Mouse (Mus musculus): ENCODE data around the gene Stk10. TPM values are rescaled to one million over a fixed set of nuclear protein-coding genes. Genes with fewer than 3 reads are reported as not detected.

Stk10 gene
- polyA plus RNA-seq, 1 experiment from 2014 or later = 0.80 TPM

DNA sequence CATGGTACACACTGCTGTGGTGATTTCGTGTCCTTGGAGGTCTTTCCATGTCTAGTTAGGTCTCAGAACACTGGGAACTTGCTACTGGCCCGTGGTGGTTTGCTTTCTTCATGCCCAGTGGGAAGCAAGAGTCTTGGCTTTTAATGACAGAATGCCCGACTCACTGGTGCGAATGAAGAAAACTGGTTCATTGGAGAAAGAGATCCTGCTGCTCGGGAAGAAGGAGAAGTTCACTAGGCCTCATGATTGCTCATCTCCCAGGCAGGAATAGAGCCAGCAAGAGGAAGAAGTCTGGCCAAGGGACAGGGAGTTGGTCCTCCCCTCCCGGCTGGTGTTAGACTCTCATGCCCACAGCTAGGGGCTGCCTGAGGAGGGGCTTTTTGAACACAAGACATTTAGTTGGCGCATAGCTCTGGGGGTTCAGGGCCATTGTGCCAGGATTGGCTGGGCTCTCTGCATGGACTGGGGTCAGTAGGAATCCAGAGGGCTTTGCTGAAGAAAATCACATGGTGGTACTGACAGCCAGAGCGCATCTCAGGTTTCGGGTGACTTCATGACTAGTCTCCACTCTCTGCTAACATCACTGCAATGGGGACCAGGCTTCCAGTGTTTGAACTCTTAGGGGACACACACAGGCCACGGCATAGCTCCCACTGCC, 23.4 kb downstream of the Stk10 start:
- no peaks in the 10 kb centered on the region for H3K9me3 ChIP-seq (replicated peaks; ENCODE audit: control insufficient read depth, low read length)
- H3K9ac ChIP-seq (ENCODE audit: low read length) = no peak overlapping the region
- WGBS = 63% methylated on average over 10 of the region's 10 CpGs
- no peak overlapping the region for H3K4me3 ChIP-seq (ENCODE audit: low read depth, low read length)
- DNase-seq (ENCODE audit: low spot score) (no peak), ATAC-seq (no peak)
- no peaks in the 10 kb centered on the region for H3K27me3 ChIP-seq (replicated peaks; ENCODE audit: control insufficient read depth, insufficient read depth, low read length)
- H3K4me2 ChIP-seq (ENCODE audit: low read length) = no peak overlapping the region
- no peaks in the 10 kb centered on the region for H3K36me3 ChIP-seq (ENCODE audit: control insufficient read depth, insufficient read depth, low read length)
- H3K4me1 ChIP-seq (ENCODE audit: control insufficient read depth, insufficient read depth, low read length) = peaks cover 5% of the 10 kb centered on the region; the same call in 1 of the 2 replicates
- H3K27ac ChIP-seq (ENCODE audit: low read depth, low read length) = no peak overlapping the region

DNA sequence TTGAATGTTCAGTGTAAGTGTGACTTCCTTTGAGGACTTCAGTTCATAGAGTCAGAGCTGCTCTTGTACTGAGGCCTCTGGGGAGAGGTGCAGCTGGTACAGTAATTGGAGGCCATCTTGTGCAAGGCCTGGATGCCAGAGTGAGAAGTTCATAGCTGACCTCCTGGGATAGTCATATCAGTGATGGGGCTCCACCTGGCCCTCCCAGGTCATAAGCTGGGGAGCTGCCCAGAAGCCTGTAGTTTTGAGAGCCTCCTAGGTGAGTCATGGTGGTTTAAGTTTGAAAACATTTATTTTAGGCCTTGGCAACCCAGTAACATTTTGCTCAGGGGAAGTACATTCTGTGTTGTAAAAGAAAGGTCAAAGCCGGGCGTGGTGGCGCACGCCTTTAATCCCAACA, 24.9 kb downstream of the Stk10 start:
- no peak for DNase-seq (ENCODE audit: low spot score)
- no peaks in the 10 kb centered on the region for H3K9me3 ChIP-seq (replicated peaks; ENCODE audit: control insufficient read depth, low read length)
- no peak overlapping the region for H3K27ac ChIP-seq (ENCODE audit: low read depth, low read length)
- no peak overlapping the region for H3K9ac ChIP-seq (ENCODE audit: low read length)
- no peak overlapping the region for H3K4me2 ChIP-seq (ENCODE audit: low read length)
- H3K4me1 ChIP-seq (ENCODE audit: control insufficient read depth, insufficient read depth, low read length) = no peaks in the 10 kb centered on the region
- no peak overlapping the region for H3K4me3 ChIP-seq (ENCODE audit: low read depth, low read length)
- no peaks in the 10 kb centered on the region for H3K36me3 ChIP-seq (ENCODE audit: control insufficient read depth, insufficient read depth, low read length)
- H3K27me3 ChIP-seq (replicated peaks; ENCODE audit: control insufficient read depth, insufficient read depth, low read length) = no peaks in the 10 kb centered on the region
- WGBS = 96% methylated on average over 4 of the region's 4 CpGs
- no peak for ATAC-seq

DNA sequence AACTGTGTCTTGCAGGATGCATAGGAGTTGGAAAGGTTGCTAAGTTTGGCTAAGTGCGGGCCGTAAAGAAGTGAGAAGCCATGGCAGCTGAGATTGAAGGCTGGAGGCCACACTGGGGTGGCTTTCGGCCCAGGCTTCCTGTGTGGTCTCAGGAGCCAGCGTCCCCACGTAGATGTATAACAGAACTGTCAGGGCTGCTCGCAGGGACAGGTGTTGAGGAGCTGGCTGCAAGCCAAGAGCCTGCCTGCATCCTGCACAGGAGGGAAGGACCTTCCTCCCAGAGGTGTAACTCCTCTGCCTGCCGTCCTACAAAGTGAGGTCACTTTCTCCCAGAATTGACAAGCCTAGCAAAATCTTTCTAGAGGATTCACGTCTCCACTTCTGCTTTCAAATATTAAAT, 25.6 kb downstream of the Stk10 start:
- no peak for ATAC-seq
- H3K9ac ChIP-seq (ENCODE audit: low read length) = no peak overlapping the region
- 56% methylated on average over 8 of the region's 8 CpGs for whole genome bisulfite sequencing
- H3K27ac ChIP-seq (ENCODE audit: low read depth, low read length) = no peak overlapping the region
- H3K4me1 ChIP-seq (ENCODE audit: control insufficient read depth, insufficient read depth, low read length) = no peaks in the 10 kb centered on the region
- DNase-seq (ENCODE audit: low spot score) = no peak
- no peak overlapping the region for H3K4me2 ChIP-seq (ENCODE audit: low read length)
- no peaks in the 10 kb centered on the region for H3K9me3 ChIP-seq (replicated peaks; ENCODE audit: control insufficient read depth, low read length)
- no peaks in the 10 kb centered on the region for H3K36me3 ChIP-seq (ENCODE audit: control insufficient read depth, insufficient read depth, low read length)
- no peaks in the 10 kb centered on the region for H3K27me3 ChIP-seq (replicated peaks; ENCODE audit: control insufficient read depth, insufficient read depth, low read length)
- H3K4me3 ChIP-seq (ENCODE audit: low read depth, low read length) = no peak overlapping the region

DNA sequence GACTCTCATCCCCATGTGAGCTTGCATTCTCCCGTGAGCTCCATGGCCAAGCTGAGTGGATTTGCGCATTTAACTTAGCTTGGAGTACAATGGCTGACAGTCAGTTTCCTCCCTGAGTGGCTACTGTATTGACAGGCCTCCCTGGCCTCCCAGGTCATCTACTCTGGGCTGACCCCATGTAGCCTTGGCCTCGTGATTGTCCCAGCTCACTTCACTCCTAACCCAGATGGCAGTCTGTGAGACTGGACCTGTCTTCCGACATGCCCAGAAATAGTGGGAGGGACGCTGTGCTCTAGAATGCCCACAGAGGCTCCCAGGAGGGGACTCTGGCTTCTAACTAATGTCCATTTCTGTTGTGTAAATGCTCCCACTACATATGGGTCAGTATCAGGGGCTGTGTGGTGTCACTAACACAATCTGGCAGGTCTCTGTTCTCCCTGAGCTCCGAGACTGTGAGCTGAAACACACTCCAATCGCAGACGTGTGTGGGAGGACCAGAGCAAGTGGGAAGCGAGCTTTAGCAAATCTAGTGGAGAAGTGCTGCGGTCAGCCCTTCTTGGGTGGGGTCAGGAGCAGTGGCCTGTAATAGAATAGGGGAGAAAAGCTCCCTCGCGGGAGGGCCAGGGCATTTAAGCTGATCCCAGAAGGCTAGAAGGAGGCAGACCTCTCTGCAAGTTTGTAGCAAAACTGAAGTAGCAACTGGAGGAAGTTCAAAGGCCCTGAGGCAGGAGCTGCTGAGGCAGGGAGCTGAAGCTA, 27.1 kb downstream of the Stk10 start:
- 86% methylated on average over 12 of the region's 12 CpGs for WGBS
- Histone ChIP-seq H3K27me3 (replicated peaks; ENCODE audit: control insufficient read depth, insufficient read depth, low read length) (no peaks in the 10 kb centered on the region), H3K27ac (ENCODE audit: low read depth, low read length) (no peak overlapping the region), H3K4me2 (ENCODE audit: low read length) (no peak overlapping the region), H3K36me3 (ENCODE audit: control insufficient read depth, insufficient read depth, low read length) (no peaks in the 10 kb centered on the region), H3K4me1 (ENCODE audit: control insufficient read depth, insufficient read depth, low read length) (no peaks in the 10 kb centered on the region), H3K9ac (ENCODE audit: low read length) (no peak overlapping the region), H3K9me3 (replicated peaks; ENCODE audit: control insufficient read depth, low read length) (no peaks in the 10 kb centered on the region), H3K4me3 (ENCODE audit: low read depth, low read length) (no peak overlapping the region)
- ATAC-seq (no peak), DNase-seq (ENCODE audit: low spot score) (no peak)

DNA sequence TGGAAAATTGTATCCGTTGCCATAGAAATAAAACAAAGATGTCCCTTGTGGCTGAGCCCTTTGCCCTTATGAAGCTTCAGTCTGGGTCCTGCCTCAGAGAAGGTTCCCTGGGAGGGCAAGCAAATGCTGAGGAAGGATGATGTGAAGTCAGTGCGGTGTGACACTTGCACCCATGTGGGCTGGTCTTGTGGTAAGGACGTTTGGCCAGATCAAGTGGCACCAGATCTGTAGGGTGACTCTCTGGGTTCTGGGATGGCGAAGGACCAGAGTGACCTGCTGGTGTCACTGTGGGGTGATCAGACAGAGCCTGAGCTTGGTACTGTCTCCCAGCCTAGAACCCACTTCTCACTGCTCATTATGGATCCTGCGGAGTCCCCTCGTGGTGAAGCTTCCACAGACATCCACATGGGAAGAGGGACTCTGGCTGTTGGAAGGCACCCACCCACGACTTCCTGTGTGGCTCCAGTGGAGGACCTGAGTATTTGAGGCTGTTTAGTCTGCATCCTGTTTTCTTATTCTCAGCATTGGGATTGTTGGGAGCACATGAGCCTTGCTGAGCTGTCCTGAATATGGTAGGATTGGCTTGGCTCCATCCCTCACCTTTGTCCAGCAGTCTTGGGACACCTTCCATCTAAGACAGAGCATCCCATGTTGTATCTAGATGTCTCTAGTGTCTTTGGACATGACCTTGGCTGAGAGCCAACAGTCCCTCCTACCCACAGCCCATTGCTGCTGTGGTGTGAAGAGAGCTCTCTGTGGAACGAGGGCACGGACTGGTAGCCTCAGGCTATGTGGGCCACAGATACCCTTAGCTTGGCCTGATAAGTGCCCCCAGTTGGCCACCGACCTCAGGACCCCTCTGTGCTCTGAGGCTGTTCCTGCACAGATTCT, 28.6 kb downstream of the Stk10 start:
- Histone ChIP-seq H3K36me3 (ENCODE audit: control insufficient read depth, insufficient read depth, low read length) (no peaks in the 10 kb centered on the region), H3K27ac (ENCODE audit: low read depth, low read length) (no peak overlapping the region), H3K4me3 (ENCODE audit: low read depth, low read length) (no peak overlapping the region), H3K9me3 (replicated peaks; ENCODE audit: control insufficient read depth, low read length) (no peaks in the 10 kb centered on the region), H3K27me3 (replicated peaks; ENCODE audit: control insufficient read depth, insufficient read depth, low read length) (no peaks in the 10 kb centered on the region), H3K9ac (ENCODE audit: low read length) (no peak overlapping the region), H3K4me1 (ENCODE audit: control insufficient read depth, insufficient read depth, low read length) (no peaks in the 10 kb centered on the region), H3K4me2 (ENCODE audit: low read length) (no peak overlapping the region)
- WGBS = 75% methylated on average over 10 of the region's 10 CpGs
- DNase-seq (ENCODE audit: low spot score) (no peak), ATAC-seq (no peak)

DNA sequence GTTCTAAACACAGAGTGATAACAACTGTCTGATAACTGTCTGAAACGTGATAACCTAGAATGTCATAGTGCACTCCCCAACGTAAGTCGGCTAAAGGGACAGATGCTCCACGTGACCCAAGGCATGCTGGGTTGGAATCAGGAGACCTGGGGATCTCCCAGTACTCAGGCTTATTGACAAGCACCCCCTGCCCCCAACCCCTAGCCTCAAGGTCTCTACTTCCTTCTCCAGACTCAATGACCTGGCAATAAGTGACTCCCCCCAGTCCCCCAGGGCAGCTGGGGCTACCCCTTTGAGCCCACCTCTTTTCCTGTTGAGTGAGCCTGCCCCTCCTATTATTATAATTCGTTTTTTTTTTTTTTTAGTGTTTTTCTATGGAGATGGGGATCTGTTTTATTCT, 29.6 kb downstream of the Stk10 start:
- Histone ChIP-seq H3K27ac (ENCODE audit: low read depth, low read length) (no peak overlapping the region), H3K9ac (ENCODE audit: low read length) (no peak overlapping the region), H3K36me3 (ENCODE audit: control insufficient read depth, insufficient read depth, low read length) (no peaks in the 10 kb centered on the region), H3K4me1 (ENCODE audit: control insufficient read depth, insufficient read depth, low read length) (no peaks in the 10 kb centered on the region), H3K9me3 (replicated peaks; ENCODE audit: control insufficient read depth, low read length) (no peaks in the 10 kb centered on the region), H3K27me3 (replicated peaks; ENCODE audit: control insufficient read depth, insufficient read depth, low read length) (no peaks in the 10 kb centered on the region), H3K4me2 (ENCODE audit: low read length) (no peak overlapping the region), H3K4me3 (ENCODE audit: low read depth, low read length) (no peak overlapping the region)
- DNase-seq (ENCODE audit: low spot score) (no peak), ATAC-seq (no peak)
- WGBS = 75% methylated on average over 5 of the region's 5 CpGs

DNA sequence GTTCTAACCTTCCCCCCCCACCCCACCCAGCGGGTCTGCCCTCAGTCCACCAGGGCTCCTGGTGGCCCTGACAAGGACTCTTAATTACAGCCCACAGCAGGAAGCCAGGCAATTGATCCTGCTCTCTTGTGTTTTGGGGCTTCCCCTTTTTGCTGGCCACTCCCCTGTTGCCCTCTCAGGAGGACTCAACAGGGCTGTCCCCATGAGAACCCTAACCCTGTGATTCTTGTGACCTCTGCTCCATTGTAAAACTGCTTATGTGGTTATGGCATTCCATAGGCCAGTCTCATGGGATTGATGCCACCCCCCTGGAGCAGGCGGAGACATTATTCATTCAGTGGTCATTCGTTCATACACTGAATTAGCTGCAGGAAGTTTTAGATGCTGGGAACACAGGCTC, 30.6 kb downstream of the Stk10 start:
- Histone ChIP-seq H3K4me2 (ENCODE audit: low read length) (no peak overlapping the region), H3K36me3 (ENCODE audit: control insufficient read depth, insufficient read depth, low read length) (no peaks in the 10 kb centered on the region), H3K4me3 (ENCODE audit: low read depth, low read length) (no peak overlapping the region), H3K4me1 (ENCODE audit: control insufficient read depth, insufficient read depth, low read length) (no peaks in the 10 kb centered on the region), H3K27ac (ENCODE audit: low read depth, low read length) (no peak overlapping the region), H3K9ac (ENCODE audit: low read length) (no peak overlapping the region), H3K9me3 (replicated peaks; ENCODE audit: control insufficient read depth, low read length) (no peaks in the 10 kb centered on the region), H3K27me3 (replicated peaks; ENCODE audit: control insufficient read depth, insufficient read depth, low read length) (no peaks in the 10 kb centered on the region)
- ATAC-seq (no peak), DNase-seq (ENCODE audit: low spot score) (no peak)
- 21% methylated on average over 3 of the region's 3 CpGs for WGBS

DNA sequence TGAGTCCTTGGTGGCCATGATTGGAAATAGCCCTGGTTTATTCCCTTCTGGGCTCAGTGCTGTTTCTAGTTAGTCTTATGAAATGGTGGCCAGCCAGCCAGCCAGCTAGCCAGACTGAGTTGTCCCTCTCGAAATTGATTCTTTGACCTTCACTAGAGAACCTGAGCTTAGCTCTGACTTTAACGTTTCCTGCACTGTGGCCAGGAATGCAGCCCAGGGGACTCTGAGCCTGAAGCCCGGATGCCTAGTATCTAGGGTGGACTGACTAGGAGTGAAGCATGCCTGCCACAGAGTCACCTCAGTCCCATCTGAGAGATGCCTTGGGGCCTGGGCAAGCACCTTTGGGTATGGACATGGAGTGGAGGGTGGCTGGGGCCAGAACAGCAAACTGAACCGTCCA, 31.5 kb downstream of the Stk10 start:
- Histone ChIP-seq H3K9ac (ENCODE audit: low read length) (no peak overlapping the region), H3K4me2 (ENCODE audit: low read length) (no peak overlapping the region), H3K4me1 (ENCODE audit: control insufficient read depth, insufficient read depth, low read length) (no peaks in the 10 kb centered on the region), H3K9me3 (replicated peaks; ENCODE audit: control insufficient read depth, low read length) (no peaks in the 10 kb centered on the region), H3K27me3 (replicated peaks; ENCODE audit: control insufficient read depth, insufficient read depth, low read length) (no peaks in the 10 kb centered on the region), H3K36me3 (ENCODE audit: control insufficient read depth, insufficient read depth, low read length) (no peaks in the 10 kb centered on the region), H3K4me3 (ENCODE audit: low read depth, low read length) (no peak overlapping the region), H3K27ac (ENCODE audit: low read depth, low read length) (no peak overlapping the region)
- DNase-seq (ENCODE audit: low spot score) (no peak), ATAC-seq (no peak)
- WGBS = 77% methylated on average over 4 of the region's 4 CpGs
